Mouse (Mus musculus) cerebellum, adult 9-10 months (tissue): ENCODE data around the gene Scd2.
A peak's percentile ranks its signal among the peaks of the same experiment; 100 is the strongest.
"Not testable (repeated sequence)": the region's sequence is repeated elsewhere in the genome, so short reads cannot be mapped to it uniquely, and the experiment has no call there.

ENCODE experiments used
- DNase-seq: peaks from one replicate; pipeline ENCODE4 v3.0.0; 2022

Gene Scd2

DNA sequence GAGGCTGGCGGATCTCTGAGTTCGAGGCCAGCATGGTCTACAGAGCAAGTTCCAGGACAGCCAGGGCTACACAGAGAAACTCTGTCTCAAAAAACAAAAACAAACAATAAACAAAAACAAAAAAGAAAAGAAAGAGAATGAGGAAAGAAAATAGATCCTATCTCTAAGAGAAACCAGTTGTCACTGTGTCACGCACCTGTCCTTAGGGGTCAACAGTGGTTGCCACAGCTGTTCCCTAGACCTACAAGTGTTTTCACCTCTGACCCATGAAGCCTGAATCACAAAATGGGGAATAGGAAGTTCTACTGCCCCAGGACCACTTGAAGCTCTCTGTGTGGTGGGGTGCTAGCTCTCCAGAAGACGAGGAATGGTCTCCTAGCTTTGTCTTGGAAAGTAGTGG lies 19.0 kb upstream of the Scd2 start:
- DNase-seq = no peak

DNA sequence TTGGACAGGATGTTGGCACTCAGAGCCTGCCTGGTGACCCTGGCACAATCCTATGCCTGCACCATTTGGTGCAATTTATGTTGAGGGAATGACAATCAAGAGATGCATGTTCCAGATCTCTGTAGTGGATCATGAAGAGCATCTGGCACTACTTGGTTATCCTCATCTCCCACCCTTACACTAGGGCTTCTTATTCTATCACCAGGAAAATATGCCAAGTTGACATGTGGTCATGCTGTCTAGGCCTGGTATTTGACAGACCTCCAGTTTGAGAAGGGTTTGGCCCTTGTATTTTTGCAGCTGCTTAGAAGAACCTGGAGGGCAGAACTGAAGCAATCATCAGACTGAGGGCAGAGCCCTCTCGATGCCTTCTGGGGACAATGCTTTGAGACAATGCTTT lies 18.1 kb upstream of the Scd2 start:
- no peak for DNase-seq

DNA sequence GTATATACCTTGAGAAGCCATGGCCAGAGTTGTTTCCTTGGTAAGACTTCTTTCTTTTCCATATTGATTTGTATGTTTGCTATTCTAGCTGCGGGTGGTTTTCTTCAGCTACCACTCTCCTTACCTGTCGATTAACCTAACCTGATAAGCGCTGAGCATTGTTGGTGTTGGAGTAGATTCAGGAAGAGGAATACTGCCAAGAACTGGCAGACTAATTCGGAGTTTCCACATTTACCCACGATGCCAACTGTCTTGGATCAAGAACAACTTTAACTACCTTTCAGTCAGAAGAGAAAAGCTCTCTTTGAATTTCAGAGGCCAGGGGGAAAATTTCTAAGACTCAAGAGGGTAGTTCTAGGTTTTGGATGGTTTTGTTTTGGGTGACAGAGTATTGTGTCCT lies 16.6 kb upstream of the Scd2 start:
- DNase-seq = no peak

DNA sequence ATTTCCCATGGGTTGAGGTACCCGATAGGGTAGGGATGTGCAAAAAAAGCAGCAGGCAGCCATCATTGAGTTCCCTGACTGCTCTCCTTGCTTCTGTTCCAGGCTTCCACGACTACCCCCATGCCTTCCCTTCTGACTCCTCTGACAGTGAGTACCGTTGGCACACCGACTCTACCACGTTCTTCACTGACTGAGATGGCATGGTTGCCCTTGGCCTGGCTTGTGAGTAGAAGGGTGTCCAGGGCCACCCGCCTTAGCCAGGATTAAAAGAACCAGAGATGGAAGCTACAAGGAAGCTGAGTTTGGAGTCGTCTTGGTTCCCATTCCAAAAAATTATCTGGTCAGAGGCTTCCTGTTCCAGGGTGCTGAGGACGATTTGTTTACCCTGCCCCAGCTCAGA lies 15.5 kb upstream of the Scd2 start:
- no peak for DNase-seq

DNA sequence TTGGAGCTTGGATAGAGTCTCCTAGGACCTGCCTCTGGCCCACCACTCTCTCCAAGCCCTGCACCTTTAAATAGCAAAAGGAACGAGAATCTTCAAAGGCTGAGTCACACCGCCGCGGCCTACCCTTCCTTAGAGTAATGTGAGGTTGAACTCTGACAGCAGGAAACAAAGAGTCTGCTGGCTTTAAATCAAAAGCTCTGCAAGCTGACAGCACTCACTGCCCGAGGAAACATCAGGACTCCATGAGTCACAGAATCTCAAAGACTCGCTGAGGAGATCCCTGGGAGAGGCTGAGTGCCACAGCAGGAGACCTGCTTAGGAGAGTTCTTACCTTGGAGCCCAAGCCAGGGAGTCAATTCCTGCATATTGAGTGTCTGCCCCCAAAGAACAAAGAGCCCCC lies 12.7 kb upstream of the Scd2 start:
- DNase-seq = no peak

DNA sequence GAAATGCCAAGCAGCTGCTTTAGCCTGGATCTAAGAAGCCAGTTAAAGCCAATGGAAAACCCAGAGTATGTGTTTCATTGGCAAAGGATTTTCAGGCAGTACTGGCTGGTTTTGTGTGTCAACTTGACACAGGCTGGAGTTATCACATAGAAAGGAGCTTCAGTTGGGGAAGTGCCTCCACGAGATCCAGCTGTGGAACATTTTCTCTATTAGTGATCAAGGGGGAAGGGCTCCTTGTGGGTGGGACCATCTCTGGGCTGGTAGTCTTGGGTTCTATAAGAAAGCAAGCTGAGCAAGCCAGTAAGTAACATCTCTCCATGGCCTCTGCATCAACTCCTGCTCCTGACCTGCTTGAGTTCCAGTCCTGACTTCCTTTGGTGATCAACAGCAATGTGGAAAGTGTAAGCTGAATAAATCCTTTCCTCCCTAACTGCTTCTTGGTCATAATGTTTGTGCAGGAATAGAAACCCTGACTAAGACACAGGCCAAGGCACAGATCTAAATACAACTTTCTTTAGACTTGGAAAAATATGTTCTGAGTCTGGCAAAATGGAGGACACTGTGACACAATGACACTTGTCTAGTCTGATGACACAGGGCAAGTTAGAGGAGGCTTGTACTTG lies 11.5 kb upstream of the Scd2 start:
- DNase-seq = not testable (repeated sequence)

DNA sequence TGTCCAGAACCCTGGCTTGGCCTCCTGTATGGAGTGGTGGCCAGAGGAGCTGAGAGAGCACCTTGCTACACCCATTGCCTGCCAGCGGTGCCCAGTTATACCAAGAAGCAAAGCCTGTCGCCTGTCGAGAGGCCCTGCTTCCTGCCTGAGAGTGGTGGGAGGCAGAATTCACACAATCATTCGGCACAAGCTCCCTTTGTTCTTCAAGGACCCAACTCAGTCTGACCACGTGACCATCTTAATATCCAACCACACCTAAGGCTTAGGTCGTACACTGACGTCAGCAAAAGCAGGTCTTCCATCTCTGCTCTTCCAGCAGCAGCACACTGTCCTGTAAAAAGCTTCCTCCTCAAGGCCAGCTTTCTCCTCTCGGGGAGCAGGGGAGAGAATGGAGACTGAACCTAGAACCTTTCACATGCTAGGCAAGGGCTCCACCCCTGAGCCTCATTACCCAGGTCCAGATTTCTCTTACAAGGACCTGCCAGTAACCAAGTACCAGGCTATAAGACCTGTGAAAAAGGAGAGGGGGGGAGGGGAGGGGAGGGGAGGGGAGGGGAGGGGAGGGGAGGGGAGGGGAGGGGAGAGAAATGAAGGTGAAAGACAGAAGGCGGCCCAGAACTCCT lies 10.8 kb upstream of the Scd2 start:
- no peak for DNase-seq

DNA sequence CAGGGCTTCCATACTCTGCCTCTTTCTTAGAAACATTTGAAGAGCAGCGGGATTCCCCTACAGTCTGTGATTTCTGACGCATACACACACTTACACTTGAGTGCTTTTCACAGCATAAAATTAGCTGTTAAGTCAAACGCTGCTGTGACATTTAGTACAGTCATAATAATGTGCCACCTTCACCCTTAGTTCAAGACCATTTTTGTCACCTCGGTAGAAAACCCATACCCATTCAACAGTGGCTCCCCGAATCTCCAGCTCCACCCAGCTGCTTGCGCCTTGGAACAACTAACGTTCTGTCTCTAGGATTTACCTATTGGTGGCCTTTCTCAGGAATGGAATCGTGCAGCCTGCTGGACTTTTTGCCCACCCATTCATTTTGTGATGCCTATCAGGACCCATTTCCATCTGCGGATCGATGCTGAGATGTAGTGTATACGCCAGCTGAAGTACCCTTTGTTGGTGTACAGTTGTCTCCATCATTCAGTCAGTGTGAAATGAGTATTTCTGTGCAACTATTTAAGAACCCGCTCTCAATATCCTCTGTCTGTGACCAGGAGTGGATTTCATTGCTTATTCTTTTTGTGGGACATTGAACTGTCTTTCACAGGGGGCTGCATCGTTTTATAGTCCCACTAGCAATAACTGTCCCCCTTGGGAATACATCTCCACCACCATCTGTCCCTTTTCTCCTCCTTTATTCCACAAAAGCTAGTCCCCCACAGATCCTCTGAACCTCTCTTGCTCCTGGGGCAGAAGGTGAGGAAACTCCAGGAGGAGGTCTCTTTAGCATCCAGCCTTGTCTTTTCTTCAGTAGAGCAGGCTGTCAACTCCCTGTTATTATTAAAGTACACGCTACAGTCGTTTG lies 10.1 kb upstream of the Scd2 start:
- DNase-seq = no peak

DNA sequence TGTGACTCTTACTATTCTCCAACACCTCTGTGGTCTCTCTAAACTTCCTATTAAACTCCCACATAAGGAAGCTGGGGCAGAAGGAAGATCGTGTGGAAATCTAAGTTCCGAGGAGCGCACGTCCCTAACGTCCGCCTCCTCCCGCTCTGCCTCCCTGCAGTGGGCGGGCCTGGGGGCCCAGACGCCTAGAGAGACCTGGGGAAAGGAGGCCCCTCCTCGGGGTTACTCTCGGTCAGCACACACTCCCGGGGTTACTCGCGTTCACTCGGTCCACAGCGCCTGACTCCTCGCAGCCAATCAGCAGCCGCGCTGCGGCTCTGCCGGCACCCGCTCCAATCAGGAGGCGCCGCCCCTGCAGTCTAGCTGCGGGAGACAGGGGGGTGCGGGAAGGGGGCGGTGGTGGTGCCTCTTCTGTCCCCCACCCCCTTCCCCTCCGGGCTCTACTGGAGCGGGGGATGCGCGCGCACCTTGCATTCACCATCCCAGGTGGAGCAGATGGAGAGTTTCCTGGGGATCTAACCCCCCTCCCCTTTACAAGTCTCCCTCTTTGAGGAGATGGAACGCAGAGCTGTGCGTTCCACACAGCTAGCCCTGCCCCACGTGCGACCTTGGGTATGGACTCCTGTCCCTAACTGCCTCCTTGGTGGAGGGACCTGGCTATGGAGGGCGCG lies 9.3 kb upstream of the Scd2 start:
- DNase-seq = peak; percentile 92

DNA sequence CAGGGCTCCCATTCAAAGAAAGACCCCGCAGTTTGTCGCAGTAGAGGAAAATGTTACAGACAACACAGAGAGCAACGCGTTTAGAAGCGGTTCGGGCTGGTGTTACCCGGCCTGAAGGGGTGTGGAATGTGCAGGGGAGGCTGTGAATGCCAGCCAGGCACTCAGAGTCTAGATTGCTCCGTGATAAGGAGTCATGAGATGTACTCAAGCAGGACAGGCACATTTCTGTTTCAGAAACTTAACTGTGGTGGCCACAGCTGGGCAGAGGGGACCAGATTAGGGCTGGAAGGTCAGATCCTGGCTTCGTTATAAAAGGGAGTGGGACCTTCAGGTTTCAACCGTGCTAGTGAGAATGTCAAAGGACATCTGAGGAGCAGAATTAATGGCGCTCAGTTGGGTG lies 8.8 kb upstream of the Scd2 start:
- peak; percentile 51 for DNase-seq

DNA sequence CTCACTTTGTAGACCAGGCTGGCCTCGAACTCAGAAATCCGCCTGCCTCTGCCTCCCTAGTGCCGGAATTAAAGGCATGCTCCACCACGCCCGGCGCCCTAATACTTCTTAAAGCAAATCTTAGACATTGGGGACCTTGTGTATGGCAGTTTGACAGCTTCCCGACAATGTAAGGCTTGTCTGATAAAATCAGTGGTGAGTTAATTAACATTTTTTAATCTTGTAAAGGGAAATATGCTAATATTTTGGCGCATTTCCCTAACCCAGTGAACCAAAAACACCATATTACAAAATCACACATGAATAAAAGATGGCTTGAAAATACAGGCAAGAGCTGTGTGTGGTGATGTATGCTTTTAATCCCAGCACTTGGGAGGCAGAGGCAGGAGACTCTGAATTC lies 7.9 kb upstream of the Scd2 start:
- DNase-seq = no peak

DNA sequence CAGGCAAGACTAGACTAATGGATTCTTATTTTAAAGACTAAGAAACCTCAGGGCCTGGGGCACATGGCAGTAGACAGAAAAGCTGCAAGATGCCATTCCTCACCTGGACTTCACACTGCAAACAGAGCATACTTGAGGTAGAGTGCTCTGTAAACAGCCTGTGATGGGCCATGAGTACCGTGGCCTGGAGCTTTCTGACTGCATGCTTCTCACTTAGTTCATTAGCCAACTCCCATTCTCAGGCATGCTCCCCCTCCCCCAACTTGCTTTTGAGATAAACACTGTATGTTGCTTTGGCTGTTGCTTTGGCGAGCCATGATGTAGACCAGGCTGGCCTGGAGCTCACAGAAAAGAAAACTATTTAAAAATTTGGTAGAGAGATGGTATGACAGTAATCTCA lies 7.4 kb upstream of the Scd2 start:
- no peak for DNase-seq

DNA sequence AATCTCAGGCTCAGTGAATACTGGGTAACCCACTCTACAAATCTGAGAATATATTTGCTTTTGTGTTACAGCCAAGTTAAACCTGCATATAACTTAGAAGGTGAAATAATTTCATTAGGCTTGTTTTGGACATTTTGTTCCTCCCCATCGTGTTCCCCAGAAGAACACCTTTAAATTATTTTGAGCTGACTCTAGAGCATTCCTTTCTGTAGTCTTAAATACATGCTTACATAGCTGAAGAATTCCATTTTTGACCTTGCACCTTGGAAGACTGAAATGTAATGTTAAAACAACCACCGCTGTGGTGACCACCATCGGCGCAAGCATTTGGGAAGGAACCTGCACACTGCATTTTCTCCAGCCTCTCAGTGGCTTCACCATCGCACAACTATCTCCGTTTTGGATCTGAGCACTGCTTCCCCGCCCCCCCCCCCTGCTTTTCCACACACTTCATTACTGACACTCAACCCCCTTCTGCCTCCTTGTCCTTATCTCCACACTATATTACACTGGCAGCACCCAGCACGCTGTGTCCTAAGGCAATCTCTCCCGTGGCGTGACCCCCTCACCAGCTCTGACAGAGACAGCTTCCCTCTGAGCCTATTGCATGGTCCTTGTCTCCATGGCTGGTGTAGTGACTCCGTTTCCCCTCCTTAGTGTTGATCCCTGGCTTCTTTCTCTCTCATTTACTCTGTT lies 5.9 kb upstream of the Scd2 start:
- no peak for DNase-seq

DNA sequence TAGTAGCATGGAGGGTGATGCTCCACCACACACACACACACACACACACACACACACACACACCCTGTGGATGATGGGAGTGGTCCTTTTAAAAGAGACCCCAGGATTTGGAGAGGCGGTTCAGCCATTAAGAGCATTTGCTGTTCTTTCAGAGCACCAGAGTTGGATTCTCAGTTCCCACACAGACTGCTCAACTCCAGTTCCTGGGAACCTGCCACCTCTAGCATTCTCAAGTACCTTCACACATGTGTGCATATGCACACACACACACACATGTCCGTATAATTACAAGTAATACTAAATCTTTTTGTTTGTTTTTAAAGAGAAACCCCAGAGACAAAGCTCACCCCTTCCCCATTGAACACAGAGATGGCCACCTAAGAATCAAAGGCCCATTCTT lies 1.4 kb upstream of the Scd2 start:
- DNase-seq = peak; percentile 65

DNA sequence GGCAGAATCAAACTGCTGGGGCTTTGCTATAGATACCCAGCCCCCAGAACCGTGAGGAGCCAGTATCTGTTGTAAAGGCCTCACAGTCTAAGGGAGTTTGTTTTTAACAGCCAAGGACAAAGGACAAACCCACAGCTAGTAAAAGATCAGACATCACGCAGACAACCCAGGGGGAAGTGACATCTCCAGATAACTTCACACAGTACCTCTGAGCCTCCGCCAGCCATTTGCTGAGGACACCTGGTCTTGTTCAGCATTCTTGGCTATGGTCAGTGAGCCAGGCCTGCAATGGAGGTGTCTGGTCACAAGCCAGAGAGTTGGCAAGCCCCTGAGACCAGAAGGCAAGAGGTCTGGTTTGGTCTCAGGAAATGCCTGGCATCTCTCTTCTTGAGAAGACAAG lies 991 bp upstream of the Scd2 start:
- DNase-seq = peak; percentile 96

DNA sequence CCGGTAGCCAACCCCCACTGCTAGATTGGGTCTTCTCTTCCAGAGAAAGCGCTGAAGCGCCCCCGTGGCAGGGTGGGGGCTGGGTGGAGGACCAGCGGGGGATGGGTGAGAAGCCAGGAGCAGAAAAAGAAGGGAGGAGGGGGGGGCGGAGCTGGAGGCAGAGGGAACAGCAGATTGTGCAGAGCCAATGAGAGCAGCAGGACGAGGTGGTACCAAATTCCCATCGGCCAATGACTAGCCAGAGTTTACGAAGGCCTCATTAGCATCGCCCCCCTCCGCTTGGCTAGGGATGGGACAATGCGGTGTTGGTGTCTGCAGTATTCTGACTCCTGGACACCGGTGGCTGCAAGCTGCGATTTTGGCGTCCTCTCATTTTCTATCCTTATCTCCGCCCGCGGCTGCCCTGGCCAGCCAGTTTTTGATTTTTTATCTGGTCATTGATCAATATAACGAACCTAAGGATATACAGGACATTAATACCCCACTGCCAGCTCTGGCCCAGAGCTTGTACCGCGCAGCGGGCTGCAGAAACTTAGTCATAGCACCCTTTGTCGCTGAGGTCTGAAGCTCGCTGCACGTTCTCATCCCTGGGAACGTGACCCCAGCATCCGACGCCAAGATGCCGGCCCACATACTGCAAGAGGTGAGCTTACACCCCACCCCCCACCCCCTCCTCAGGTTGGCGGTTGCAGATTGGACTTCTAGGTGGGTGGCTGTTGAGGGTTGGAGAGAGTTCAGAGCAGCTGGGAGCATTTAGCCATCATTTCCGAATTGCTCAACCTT lies 486 bp downstream of the Scd2 start:
- DNase-seq = peak; percentile 98

DNA sequence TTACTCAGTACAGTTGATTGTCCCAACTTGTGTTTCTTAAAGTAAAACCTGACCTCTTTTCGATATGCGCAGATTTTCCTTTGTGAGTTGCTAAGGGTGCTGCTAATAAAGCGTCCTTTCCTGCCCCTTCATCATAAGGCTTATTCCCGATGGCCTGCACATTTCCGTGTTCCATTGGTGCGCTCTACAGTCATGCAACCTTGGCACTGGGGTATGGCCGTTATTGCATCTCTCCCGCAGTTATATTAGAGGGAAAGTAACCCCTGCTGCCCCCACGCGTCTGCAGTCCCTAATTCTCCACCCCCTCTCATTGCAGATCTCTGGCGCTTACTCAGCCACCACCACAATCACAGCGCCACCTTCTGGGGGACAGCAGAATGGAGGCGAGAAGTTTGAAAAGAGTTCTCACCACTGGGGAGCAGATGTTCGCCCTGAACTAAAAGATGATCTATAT lies 1.1 kb downstream of the Scd2 start:
- DNase-seq = peak; percentile 93

DNA sequence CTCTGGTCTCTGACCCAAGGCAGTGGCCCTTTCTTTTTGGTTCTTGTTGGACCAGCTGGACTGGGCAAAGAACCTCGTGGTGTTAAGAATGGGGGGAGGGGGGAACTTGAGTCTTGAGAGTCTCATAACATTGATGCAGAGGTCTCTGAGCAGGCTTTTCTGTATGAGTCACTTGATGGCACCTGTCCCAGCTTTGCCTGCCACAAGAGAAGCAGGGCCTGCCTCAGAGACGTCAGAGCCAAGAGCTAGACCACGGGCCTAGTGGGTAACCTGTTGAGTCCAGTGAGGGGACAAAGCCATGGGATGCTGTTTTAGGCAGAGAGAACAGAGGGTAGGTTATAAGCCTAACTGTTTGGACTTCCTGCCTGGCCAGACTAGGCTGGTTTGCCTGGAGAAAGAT lies 1.8 kb downstream of the Scd2 start:
- peak; percentile 83 for DNase-seq

DNA sequence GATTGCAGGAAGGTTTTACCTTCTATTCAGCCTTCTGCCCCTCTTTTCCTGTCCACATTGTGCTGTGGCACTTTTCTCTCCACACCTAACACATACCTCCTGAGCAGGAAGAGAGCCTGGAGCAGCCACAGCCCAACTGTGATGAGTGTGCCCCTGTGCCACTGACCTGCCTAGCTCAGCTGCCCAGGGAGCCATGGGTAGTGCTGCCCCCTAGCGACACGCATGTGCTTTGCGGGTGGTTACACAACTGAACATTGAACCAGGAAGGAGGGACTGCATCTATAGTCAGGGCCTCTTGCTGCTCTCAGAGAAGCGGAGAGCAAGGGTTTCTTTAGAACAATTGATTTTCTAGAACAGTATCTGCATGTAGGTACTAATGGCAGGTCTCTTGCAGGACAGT lies 2.3 kb downstream of the Scd2 start:
- peak; percentile 93 for DNase-seq

DNA sequence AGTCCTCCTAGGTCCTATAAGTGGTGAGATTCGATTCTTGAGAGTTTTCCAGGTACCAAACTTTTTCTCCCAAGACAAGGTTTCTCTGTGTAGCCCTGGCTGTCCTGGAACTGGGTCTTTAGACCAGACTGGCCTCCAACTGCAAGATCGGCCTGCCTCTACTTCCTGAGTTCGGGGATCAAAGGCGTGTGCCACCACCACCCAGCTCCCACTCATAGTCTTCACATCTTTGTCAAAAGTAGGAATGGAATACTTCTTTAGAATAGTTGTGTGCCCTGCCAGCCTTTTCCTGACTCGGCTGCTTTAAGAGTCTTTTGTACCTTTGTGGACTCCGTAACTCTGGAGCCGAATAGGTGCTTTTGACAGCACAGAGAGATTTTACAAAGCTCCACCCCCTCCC lies 2.7 kb downstream of the Scd2 start:
- peak; percentile 53 for DNase-seq

DNA sequence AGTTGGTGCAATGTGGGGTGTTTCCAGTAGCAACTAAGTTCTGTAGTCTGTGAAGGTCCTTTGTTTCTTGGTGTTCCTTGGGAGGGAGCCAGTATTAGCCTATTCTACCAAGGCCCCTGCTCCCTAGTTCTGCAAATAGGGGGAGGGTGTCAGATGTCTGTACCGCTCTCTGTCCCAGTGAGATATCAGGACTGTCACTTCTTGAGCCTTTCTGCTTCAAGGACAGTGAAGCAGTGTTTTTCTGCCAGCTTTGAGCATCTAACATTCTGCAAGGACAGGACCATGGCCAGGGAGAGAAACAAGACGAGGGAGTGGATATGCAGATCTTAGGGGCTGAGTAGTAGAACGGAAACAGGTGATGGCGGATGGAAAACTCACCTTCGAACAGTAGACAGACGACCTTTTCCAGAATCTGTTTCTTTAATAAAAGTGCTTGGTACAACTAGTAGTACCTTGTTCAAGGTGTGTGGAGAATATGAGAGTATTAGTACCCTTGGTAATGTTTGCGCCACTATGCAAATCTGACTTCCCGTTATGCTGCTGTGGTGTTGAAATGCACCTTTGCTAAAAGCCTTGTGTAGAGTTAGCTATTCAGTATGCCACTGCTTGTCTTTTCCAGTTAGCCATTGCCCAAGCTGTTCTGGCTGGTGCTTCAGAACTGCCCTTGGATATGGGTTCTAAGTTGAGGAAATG lies 3.7 kb downstream of the Scd2 start:
- peak; percentile 62 for DNase-seq
